Mouse (Mus musculus) left cerebral cortex, adult 11 months (tissue): ENCODE measurements around the gene Gpr27.

Experiments
- DNase-seq: peaks from one replicate; pipeline ENCODE4 v3.0.0; 2022; ENCODE audit warnings: low spot score

Gpr27 gene

DNA sequence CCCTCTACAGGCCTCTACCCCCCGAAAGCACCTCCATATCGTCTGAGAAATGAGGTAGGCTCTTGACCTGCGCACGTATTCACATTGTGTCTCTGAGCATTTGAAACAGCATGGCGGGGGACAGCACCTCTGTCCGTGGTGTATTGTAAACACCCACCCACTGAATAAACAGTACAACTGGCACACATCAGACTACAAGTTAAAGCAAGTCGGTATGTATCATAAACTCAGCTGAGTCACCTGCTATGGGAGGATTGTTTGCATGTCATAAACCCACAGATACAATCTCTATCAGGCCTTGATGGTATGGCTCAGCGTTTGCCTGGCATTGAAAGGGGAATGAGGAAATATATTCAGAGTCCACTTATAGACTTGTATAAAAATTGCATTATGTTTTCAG, 15.2 kb upstream of the Gpr27 start:
- DNase-seq = no peak

DNA sequence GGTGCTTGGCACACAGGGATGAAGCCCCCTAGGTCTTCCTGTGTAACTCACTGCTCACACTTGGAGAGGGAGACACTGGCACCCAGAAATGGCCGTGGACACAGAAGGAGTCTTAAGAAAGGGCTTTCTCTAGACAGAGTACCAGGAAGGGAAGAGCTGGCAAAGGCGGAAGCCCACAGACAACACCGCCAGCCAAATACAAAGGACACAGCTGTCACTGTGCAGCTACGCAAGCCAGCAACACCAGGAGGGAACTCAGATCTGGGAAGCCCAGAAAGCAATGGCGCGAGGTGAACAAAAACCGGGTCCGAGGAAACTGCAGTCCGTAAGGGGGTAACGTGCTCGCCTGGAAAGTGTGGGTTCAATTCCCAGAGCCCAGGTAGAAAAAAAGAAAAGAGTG, 14.4 kb upstream of the Gpr27 start:
- no peak for DNase-seq

DNA sequence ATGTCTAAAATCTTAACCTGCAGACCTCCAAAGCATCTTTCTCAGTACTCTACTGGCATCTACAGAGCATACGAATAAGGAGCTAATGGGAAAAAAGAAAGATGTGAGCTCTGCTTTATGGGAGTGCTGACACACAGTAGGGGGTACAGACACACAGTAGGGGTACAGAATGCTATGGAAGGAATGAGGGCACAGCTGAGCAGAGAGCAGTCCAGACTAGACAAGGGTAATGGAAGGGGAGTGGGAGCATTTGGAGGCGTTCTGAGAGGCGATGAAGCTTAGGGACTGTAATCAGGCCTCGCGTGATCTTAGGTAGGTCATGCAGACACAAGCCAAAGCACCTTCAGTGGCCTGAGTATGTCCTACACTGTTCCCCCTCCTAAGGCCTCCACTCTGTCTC, 8.5 kb upstream of the Gpr27 start:
- DNase-seq = no peak

GRCm38 (mm10) chr6:99684899-99685298, 7.6 kb upstream of the Gpr27 start:
- DNase-seq = no peak

- no peak for DNase-seq
Measured at GRCm38 (mm10) chr6:99688513-99688912, 4.0 kb upstream of the Gpr27 start.

DNA sequence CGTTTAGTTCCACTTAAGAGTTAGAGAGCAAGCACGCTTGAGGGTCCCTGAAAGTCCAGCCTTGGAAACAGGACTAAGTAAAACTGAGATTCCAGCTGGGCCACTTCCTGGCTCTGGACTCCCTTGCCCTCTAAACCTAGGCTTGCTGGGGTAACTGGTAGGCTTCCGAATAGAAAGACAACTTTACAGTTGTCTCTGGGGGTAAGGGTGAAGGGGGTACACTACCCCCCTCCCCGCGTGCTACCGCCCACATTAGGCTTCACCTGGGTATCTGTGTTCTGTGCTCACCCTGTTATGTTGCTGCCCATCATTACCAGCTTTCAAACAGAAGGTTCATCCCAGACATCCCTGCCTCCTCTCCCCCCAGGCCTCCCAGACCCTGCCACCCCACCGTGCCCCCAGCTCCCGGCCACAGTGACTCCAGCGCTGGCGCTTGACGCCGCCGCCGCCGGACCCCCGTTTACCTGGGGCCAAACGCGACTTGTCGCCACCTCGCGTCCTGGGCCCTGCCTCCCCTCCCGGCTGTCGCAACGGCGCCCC, 743 bp upstream of the Gpr27 start:
- DNase-seq = no peak

DNA sequence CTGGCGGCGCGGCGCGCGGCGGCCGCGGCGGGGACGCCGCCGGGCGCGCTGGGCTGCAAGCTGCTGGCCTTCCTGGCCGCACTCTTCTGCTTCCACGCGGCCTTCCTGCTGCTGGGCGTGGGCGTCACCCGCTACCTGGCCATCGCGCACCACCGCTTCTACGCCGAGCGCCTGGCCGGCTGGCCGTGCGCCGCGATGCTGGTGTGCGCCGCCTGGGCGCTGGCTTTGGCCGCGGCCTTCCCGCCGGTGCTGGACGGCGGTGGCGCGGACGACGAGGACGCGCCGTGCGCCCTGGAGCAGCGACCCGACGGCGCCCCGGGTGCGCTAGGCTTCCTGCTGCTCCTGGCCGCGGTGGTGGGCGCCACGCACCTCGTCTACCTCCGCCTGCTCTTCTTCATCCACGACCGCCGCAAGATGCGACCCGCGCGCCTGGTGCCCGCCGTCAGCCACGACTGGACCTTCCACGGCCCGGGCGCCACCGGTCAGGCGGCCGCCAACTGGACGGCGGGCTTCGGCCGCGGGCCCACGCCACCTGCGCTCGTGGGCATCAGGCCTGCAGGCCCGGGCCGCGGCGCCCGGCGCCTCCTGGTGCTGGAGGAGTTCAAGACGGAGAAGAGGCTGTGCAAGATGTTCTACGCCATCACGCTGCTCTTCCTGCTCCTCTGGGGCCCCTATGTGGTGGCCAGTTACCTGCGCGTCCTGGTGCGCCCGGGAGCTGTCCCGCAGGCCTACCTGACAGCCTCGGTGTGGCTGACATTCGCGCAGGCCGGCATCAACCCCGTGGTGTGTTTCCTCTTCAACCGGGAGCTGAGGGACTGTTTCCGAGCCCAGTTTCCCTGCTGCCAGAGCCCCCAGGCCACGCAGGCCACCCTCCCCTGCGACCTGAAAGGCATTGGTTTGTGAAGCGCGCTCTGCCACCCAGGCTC, 700 bp downstream of the Gpr27 start:
- no peak for DNase-seq

DNA sequence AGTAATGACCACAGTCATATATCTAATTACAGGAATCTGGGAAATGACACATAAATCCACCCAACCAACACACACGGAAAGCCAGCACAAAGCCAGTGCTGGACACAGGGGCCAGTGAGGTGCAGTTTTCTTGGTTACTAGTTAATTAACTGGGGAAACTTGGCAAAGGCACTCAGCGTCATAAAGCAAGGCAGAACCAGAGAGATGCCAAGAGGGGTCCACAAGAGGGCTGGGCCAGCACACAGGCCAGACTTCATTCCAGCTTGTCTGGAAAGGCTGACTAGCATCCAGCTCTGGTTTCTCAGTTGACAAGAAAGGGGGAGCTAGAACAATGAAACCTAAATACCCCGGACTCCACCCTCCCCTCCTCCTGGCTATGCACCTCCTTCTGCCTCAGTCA, 8.0 kb downstream of the Gpr27 start:
- no peak for DNase-seq

DNA sequence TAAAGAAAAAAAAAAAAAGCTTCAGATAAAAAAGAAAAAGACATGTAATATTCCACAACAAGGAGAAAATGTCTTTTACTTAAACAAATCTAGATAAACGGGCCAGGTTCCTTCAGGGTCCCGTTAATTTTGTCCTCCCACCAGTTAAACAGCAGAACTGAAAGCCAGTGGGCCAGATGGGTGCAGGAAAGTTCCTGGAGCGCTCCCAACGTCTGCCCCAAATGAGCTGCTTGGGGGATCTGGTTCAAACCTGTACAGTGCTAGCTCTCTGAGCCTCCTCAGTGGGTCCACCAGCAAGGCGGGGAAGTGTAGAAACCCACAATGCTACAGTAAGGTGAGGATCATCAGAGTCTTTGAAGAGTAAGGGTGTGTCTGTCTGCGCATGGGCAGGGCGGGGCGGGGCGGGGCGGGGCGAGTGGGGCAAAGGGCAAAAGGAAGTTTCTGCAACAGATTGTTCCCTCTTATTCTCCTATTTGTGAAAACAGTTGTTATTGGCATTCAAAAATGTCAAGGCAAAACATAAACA, 19.2 kb downstream of the Gpr27 start:
- no peak for DNase-seq

- no peak for DNase-seq
Measured at GRCm38 (mm10) chr6:99713256-99713655, 20.8 kb downstream of the Gpr27 start.

- DNase-seq = no peak
Measured at GRCm38 (mm10) chr6:99715191-99715590, 22.7 kb downstream of the Gpr27 start.

DNA sequence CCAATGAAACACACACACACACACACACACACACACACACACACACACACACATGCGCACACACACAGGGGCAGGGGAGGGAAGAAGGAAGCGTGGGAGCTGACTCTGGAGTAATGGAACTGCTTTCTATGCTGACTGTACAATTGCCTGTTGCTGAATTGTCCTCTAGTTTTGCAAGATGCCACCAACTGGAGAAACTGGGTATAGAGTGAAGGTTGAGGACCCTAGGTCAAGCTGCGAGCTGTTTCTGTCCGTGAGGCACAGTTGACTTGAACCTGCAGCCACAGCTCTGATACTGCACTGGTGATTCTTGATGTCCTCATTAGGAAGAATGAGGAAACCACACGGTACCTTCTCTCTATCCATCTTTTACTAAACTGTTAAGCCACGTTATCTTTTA, 23.4 kb downstream of the Gpr27 start:
- no peak for DNase-seq

GRCm38 (mm10) chr6:99721032-99721431, 28.6 kb downstream of the Gpr27 start:
- DNase-seq = no peak

- no peak for DNase-seq
Measured at GRCm38 (mm10) chr6:99722390-99722789, 29.9 kb downstream of the Gpr27 start.

GRCm38 (mm10) chr6:99725971-99726561, 33.6 kb downstream of the Gpr27 start, which contains the start of gene Prok2:
Prok2 (minus strand) TSS chr6:99726392.
- no peak for DNase-seq

DNA sequence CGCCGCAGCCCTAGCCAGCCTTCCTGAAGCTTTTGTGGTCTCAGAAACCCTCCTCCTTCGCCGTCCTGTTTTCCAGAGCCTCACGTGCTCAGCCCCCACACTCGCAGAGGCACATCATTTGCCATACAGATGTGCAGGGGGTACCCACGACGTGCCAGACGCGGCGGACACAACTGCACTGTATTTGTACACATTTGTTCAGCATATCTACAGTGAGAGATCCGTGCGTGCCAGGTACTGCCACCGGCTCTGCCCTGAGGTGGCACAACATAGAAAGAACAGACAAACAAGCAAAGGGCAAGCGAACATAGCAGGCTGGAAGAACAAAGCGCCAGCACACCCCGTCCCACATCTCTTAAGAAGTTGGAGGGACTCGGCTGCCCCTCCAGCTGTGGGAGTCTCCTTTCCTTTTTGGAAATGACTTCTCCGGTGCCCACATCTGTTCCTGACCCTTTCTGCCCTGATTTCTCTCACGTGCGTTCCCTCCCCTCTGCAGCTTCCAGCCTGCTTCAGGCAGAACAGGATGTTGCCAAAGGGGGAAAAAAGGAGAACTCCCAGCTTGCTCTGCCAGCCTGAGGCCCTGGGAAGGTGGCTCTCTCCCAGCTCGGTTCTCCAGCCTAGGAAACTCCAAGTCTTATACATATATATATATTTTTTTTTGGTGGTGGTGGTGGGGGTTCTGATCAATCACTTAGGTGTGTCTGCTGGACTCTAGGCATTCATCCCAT, 34.3 kb downstream of the Gpr27 start:
- DNase-seq = no peak

- DNase-seq = no peak
Measured at GRCm38 (mm10) chr6:99729853-99730252, 37.4 kb downstream of the Gpr27 start.

DNA sequence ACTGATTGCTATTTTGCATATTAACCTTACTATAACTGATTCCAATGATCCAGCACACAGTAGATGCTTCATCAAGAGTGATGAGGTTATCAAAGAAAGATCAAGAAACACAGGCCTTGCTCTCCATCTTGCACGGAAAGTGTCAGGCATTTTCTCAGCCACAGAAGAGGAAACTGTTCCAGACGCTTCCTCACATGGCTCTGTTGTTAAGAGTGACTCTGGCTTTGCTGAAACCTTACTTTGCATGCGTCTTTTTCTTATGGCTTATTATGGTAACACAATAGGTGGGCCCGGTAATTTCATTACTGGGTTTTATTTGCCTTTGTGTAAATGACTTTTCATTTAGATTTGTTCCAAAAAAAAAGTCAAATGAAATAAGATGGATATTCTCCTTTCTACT, 39.4 kb downstream of the Gpr27 start:
- no peak for DNase-seq

GRCm38 (mm10) chr6:99732673-99733072, 40.2 kb downstream of the Gpr27 start:
- no peak for DNase-seq

DNA sequence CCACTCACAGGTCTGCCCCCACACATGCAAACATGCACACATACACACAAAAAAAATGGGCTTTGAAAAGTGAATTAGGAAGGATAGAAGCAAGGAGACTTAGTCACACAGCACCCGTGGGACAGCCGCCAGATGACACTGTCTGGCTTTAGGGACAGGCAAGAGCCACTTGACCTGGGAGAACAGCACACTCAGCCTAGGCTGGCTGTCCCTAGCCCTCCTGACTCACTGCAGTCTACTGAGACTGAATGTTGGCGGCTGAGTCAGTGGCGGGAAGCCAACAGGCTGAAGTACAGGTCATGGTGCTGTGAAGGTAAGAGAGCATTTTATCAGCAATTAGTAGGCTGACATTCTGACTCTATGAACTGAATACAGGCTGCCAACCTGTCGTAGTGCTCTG, 42.2 kb downstream of the Gpr27 start:
- DNase-seq = no peak

DNA sequence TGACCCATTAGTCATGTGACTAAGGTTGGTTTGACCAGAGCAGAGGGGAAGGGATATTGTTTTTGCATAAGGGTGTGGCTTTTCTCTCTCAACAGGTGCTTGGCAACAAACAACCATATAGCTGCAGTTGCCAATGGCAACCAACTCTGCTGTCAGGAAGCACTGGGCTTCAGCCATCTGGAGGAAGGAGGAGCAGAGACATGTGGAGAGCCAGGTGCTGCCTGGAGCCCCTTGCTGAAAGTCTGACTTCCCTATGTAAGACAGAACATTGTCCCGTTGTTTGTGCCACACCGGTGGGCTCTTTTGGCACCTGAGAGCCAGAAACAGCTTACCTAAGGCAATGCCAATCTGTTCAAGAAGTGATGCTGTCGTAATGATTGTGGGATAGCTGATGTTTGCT, 50.4 kb downstream of the Gpr27 start:
- no peak for DNase-seq
